24 mouse cellular contexts compared by ENCODE assay signal in genomic region chr16:36661330-36661729, GRCm38 (mm10). TPM values are rescaled to one million over a fixed set of nuclear protein-coding genes. Genes with fewer than 3 reads are reported as not detected.
DNase-seq lines count a peak whose midpoint lies in the region; ATAC-seq and TF ChIP-seq lines count a peak whose summit lies in the region.
"Had no signal": no experiment of that assay in that cellular context is flagged by ENCODE, and none has a peak within 500 bp of the region (broad histone marks: within the 10 kb centered on the region; RNA-seq: fewer than 3 reads in every experiment).

No protein-coding gene starts in this region.

- no peak for TF ChIP-seq POLR2A in CH12.LX (IDR thresholded peaks at IDR 0.05; ENCODE audit: low read depth, low read length)

- H3K9me3 ChIP-seq in midbrain, embryonic 11.5 days (ENCODE audit: control insufficient read depth, low read length): no peaks in the 10 kb centered on the region; the same call in 1 of the 2 replicates
- H3K9me3 ChIP-seq in midbrain, embryonic 10.5 days (replicated peaks): peaks cover 5% of the 10 kb centered on the region
- no peaks in the 10 kb centered on the region for H3K9me3 ChIP-seq in CH12.LX (replicated peaks; ENCODE audit: low read length)
- no peaks in the 10 kb centered on the region for H3K9me3 ChIP-seq in liver, embryonic 12.5 days (replicated peaks)
- H3K9me3 ChIP-seq: G1E had no signal

- dilution Hi-C loops in CH12.LX (cut with MboI; ENCODE audit: extremely low pct_ligation_motif_present, extremely low pct_unique_long_range_greater_than_20kb, low sequenced_read_pairs): no loop called here

- DNase-seq in heart, adult 11 months: peak; percentile 74
- no peak for DNase-seq in heart, adult 9 months (ENCODE audit: low spot score in 2 of 2)
- DNase-seq in midbrain, embryonic 11.5 days (ENCODE audit: low spot score, missing footprints): peak; percentile 28
- no peak for DNase-seq in midbrain, embryonic 10.5 days (ENCODE audit: low spot score)
- no peak for DNase-seq in CH12.LX (ENCODE audit: extremely low read depth)
- DNase-seq: adrenal gland, adult 2 months; adrenal gland, adult 8-10 months; adrenal gland, postnatal 10 days; adrenal gland, postnatal 14 days; adrenal gland, postnatal 25 days; adrenal gland, postnatal 36 days; B cell, adult 2 months; cerebellum, adult 11 months; cerebellum, adult 11-12 months; cerebellum, adult 18-20 months; cerebellum, adult 2 months had no signal

- H3K4me3 ChIP-seq in midbrain, embryonic 11.5 days (ENCODE audit: low read depth, low read length): no peak overlapping the region
- no peak overlapping the region for H3K4me3 ChIP-seq in midbrain, embryonic 10.5 days
- H3K4me3 ChIP-seq in CH12.LX (replicated peaks in 1 of 3; ENCODE audit: low read depth in 2 of 3, low read length in 2 of 3, poor library complexity in 1 of 3): no peak overlapping the region
- no peak overlapping the region for H3K4me3 ChIP-seq in liver, embryonic 12.5 days

- peak; percentile 49 for TF ChIP-seq EP300 in CH12.LX (IDR thresholded peaks at IDR 0.05; ENCODE audit: low read length)

- H3K36me3 ChIP-seq in midbrain, embryonic 11.5 days (ENCODE audit: control insufficient read depth, insufficient read depth, low read length): no peaks in the 10 kb centered on the region
- H3K36me3 ChIP-seq in midbrain, embryonic 10.5 days: no peaks in the 10 kb centered on the region
- peaks cover 0 to 14% of the 10 kb centered on the region in 2 experiments for H3K36me3 ChIP-seq in CH12.LX (replicated peaks in 1 of 2; ENCODE audit: control insufficient read depth in 1 of 2, insufficient read depth in 1 of 2, low read length in 1 of 2)
- no peaks in the 10 kb centered on the region for H3K36me3 ChIP-seq in liver, embryonic 12.5 days
- H3K36me3 ChIP-seq: G1E had no signal

- no peaks in the 10 kb centered on the region for H3K4me1 ChIP-seq in midbrain, embryonic 11.5 days (ENCODE audit: control insufficient read depth, insufficient read depth, low read length)
- H3K4me1 ChIP-seq in midbrain, embryonic 10.5 days: no peaks in the 10 kb centered on the region
- peaks cover 16 to 59% of the 10 kb centered on the region in 2 experiments for H3K4me1 ChIP-seq in CH12.LX (ENCODE audit: control insufficient read depth in 1 of 2, insufficient read depth in 2 of 2)
- H3K4me1 ChIP-seq in liver, embryonic 12.5 days: no peaks in the 10 kb centered on the region

- no peak overlapping the region for H3K4me2 ChIP-seq in midbrain, embryonic 11.5 days
- peak overlapping the region; percentile 31; the same call in 1 of the 2 replicates for H3K4me2 ChIP-seq in CH12.LX (ENCODE audit: insufficient read depth, low read depth, poor library complexity, severe bottlenecking)
- no peak overlapping the region for H3K4me2 ChIP-seq in liver, embryonic 12.5 days

- peaks cover 13% of the 10 kb centered on the region for H3K79me2 ChIP-seq in CH12.LX (replicated peaks; ENCODE audit: control insufficient read depth, extremely low read depth, insufficient read depth, poor library complexity, severe bottlenecking)

- H3K9ac ChIP-seq in midbrain, embryonic 11.5 days (ENCODE audit: low read length): no peak overlapping the region
- H3K9ac ChIP-seq in CH12.LX (ENCODE audit: insufficient read depth, low read depth): no peak overlapping the region
- no peak overlapping the region for H3K9ac ChIP-seq in liver, embryonic 12.5 days

- TF ChIP-seq RAD21 in CH12.LX (IDR thresholded peaks at IDR 0.05; ENCODE audit: low read depth, low read length): no peak

- in situ Hi-C loops in CH12.LX (cut with MboI; ENCODE audit: low pct_ligation_motif_present, low pct_unique_long_range_greater_than_20kb, low sequenced_read_pairs): no loop called here

- 94% methylated on average over 10 of the region's 10 CpGs for WGBS in midbrain, embryonic 11.5 days
- 92% methylated on average over 10 of the region's 10 CpGs for WGBS in midbrain, embryonic 10.5 days
- WGBS in liver, embryonic 12.5 days (ENCODE audit: insufficient replicate concordance): 70% methylated on average over 10 of the region's 10 CpGs

- ATAC-seq in midbrain, embryonic 11.5 days (ENCODE audit: low FRiP score): no peak
- no peak for ATAC-seq in liver, embryonic 12.5 days
- ATAC-seq: activated CD4-positive, CD25-positive, alpha-beta regulatory T cell, adult 4 months; CD4-positive, CD25-positive, alpha-beta regulatory T cell, adult 4 months; Patski had no signal

- H3K27ac ChIP-seq in midbrain, embryonic 11.5 days (ENCODE audit: low read depth, low read length): no peak overlapping the region
- H3K27ac ChIP-seq in midbrain, embryonic 10.5 days (replicated peaks): no peak overlapping the region
- no peak overlapping the region for H3K27ac ChIP-seq in CH12.LX (ENCODE audit: insufficient read depth, low read depth)
- H3K27ac ChIP-seq in liver, embryonic 12.5 days: no peak overlapping the region

- no peaks in the 10 kb centered on the region for H3K27me3 ChIP-seq in midbrain, embryonic 11.5 days (ENCODE audit: control insufficient read depth, insufficient read depth, low read length)
- no peaks in the 10 kb centered on the region for H3K27me3 ChIP-seq in midbrain, embryonic 10.5 days (ENCODE audit: low read depth, poor library complexity, severe bottlenecking)
- no peaks in the 10 kb centered on the region for H3K27me3 ChIP-seq in CH12.LX (replicated peaks)
- H3K27me3 ChIP-seq in liver, embryonic 12.5 days (replicated peaks): no peaks in the 10 kb centered on the region

- no peak for TF ChIP-seq CTCF in CH12.LX (conservative IDR thresholded peaks at IDR 0.05 in 1 of 2, IDR thresholded peaks at IDR 0.05 in 1 of 2; ENCODE audit: low read depth in 2 of 2, low read length in 2 of 2)

TF ChIP-seq in CH12.LX, 34 proteins besides CTCF, POLR2A, EP300 and RAD21:
- TF ChIP-seq SIN3A (IDR thresholded peaks at IDR 0.05; ENCODE audit: low read length) (no peak), JUN (IDR thresholded peaks at IDR 0.05; ENCODE audit: insufficient read depth, low read depth, low read length) (peak; percentile 91), JUND (conservative IDR thresholded peaks at IDR 0.05; ENCODE audit: low read depth, low read length) (peak; percentile 74; the same call in 1 of the 2 replicates), MEF2A (IDR thresholded peaks at IDR 0.05; ENCODE audit: borderline replicate concordance, low read depth, low read length) (0 out of 2 replicates have a peak, but pooled peaks have one; percentile 4), IRF4 (IDR thresholded peaks at IDR 0.05; ENCODE audit: low read depth, low read length) (0 out of 2 replicates have a peak, but pooled peaks have one; percentile 41), HCFC1 (IDR thresholded peaks at IDR 0.05; ENCODE audit: low read depth, low read length) (no peak), ETS1 (conservative IDR thresholded peaks at IDR 0.05; ENCODE audit: low read depth, low read length) (peak; percentile 31; the same call in 1 of the 2 replicates), BHLHE40 (IDR thresholded peaks at IDR 0.05; ENCODE audit: low read depth, low read length) (no peak)

RNA-seq across cellular contexts. Expression of gene Cd86, which starts 4.6 kb away (rescaled TPM):
- polyA plus RNA-seq in midbrain, embryonic 11.5 days (2014; fragmentation: Nextera tagmentation; extraction: Ambion mirVana): 1.6 and 2.3 TPM in 2 replicates
- 0.42 and 1.2 TPM in 2 replicates for polyA plus RNA-seq in midbrain, embryonic 10.5 days (2016; fragmentation: Nextera tagmentation; extraction: Ambion mirVana)
- total RNA-seq in CH12.LX (2012; rRNA removed) (60.0 and 113 TPM in 2 replicates), CH12.LX (2014; rRNA removed) (191 and 196 TPM in 2 replicates)
- polyA plus RNA-seq in CH12.LX (2012; ENCODE audit: insufficient read length, low read depth): 91.9 and 102 TPM in 2 replicates
- polyA plus RNA-seq in liver, embryonic 12.5 days (2016; fragmentation: Nextera tagmentation; extraction: Ambion mirVana): 4.3 and 4.9 TPM in 2 replicates
- total RNA-seq: G1E, MEL had no signal
- polyA plus RNA-seq: C2C12, G1E, Patski had no signal

RNA-seq across cellular contexts. Expression of gene Ildr1, which starts 32.4 kb away (rescaled TPM):
- polyA plus RNA-seq in midbrain, embryonic 11.5 days (2014; fragmentation: Nextera tagmentation; extraction: Ambion mirVana): 0.05 TPM in 1 of 2 replicates, not detected in the other
- polyA plus RNA-seq in midbrain, embryonic 10.5 days (2016; fragmentation: Nextera tagmentation; extraction: Ambion mirVana): 0.11 and 0.15 TPM in 2 replicates
- total RNA-seq in CH12.LX (2012; rRNA removed): 0.34 and 0.76 TPM in 2 replicates
- total RNA-seq in CH12.LX (2014; rRNA removed): 0.34 and 0.80 TPM in 2 replicates
- polyA plus RNA-seq in CH12.LX (2012; ENCODE audit: insufficient read length, low read depth): 0.81 and 1.1 TPM in 2 replicates
- polyA plus RNA-seq in liver, embryonic 12.5 days (2016; fragmentation: Nextera tagmentation; extraction: Ambion mirVana): 0.05 TPM in 2 replicates
- total RNA-seq: adrenal gland, adult 18-20 months; adrenal gland, adult 2 months; adrenal gland, adult 8-10 months; adrenal gland, postnatal 14 days; adrenal gland, postnatal 25 days; adrenal gland, postnatal 36 days; MEL had no signal
- polyA plus RNA-seq: adrenal gland, adult 2 months; C2C12; G1E; Patski had no signal

Comparison
In these comparisons a context has a peak if more than half of its experiments do, and no peak if none do; other contexts are left out.
1. DNase-seq: peak in heart, adult 11 months (single experiment) and midbrain, embryonic 11.5 days (single experiment); none in heart, adult 9 months (0 of 2), midbrain, embryonic 10.5 days (single experiment) and CH12.LX (single experiment).
2. RNA of gene Cd86, which starts 4.6 kb away (polyA plus RNA-seq): 91.9 to 102 TPM in CH12.LX; 4.3 to 4.9 TPM in liver, embryonic 12.5 days, 1.6 to 2.3 TPM in midbrain, embryonic 11.5 days and 0.42 to 1.2 TPM in midbrain, embryonic 10.5 days; every median in the first group is over 10 times any median in the second.